Mouse (Mus musculus) liver, postnatal 0 days (tissue): ENCODE measurements around the gene Fermt2. TPM values are rescaled to one million over a fixed set of nuclear protein-coding genes. Genes with fewer than 3 reads are reported as not detected.

Source experiments
- ATAC-seq: fragments of 200-750 bp; cut with Nextera tagmentation; 2 replicates; pipeline ENCODE4 v1.8.0; 2017; ENCODE audit warnings: mild to moderate bottlenecking, moderate library complexity
- DNase-seq: peaks from one replicate; pipeline ENCODE4 v3.0.0-alpha.2; 2016
- H3K27ac ChIP-seq: fragments of 300-500 bp; sonication (generic); 2 replicates; pipeline ENCODE4 v1.5.1; 2014; ENCODE audit warnings: antibody characterized with exemption, moderate library complexity, mild to moderate bottlenecking, low read depth
- H3K27me3 ChIP-seq: fragments of 300-500 bp; sonication (generic); 2 replicates; pipeline ENCODE4 v1.6.1; 2014; ENCODE audit warnings: low read length, control low read depth, mixed read lengths; ENCODE audit not compliant: insufficient read depth
- H3K36me3 ChIP-seq: fragments of 300-500 bp; sonication (generic); replicated peaks from 2 replicates; pipeline ENCODE4 v1.6.1; 2014; ENCODE audit warnings: mild to moderate bottlenecking, control low read depth, low read length, moderate library complexity, mixed read lengths; ENCODE audit not compliant: insufficient read depth
- H3K4me1 ChIP-seq: fragments of 300-500 bp; sonication (generic); 2 replicates; pipeline ENCODE4 v1.6.1; 2014; ENCODE audit warnings: antibody characterized with exemption, mild to moderate bottlenecking, control low read depth; ENCODE audit not compliant: insufficient read depth
- H3K4me2 ChIP-seq: fragments of 300-500 bp; sonication (generic); 2 replicates; pipeline ENCODE4 v1.6.1; 2014; ENCODE audit warnings: low read depth, mild to moderate bottlenecking, low read length, moderate library complexity, mixed read lengths
- H3K4me3 ChIP-seq: fragments of 300-500 bp; sonication (generic); 2 replicates; pipeline ENCODE4 v1.5.1; 2014; ENCODE audit warnings: low read depth, low read length
- H3K9ac ChIP-seq: fragments of 300-500 bp; sonication (generic); replicated peaks from 2 replicates; pipeline ENCODE4 v1.6.1; 2014; ENCODE audit warnings: mild to moderate bottlenecking, moderate library complexity
- H3K9me3 ChIP-seq: fragments of 300-500 bp; sonication (generic); 2 replicates; pipeline ENCODE4 v1.6.1; 2016; ENCODE audit warnings: mild to moderate bottlenecking, control low read depth, low read length, mixed read lengths
- CTCF ChIP-seq: sonication (generic); IDR thresholded peaks from 2 replicates; pipeline ENCODE4 v1.5.1; 2016; ENCODE audit warnings: antibody characterized with exemption, low read depth
- EP300 ChIP-seq: IDR thresholded peaks from 2 replicates; pipeline ENCODE4 v1.6.1; 2016; ENCODE audit warnings: antibody characterized with exemption, low read depth, mild to moderate bottlenecking
- WGBS: fragments of 180-500 bp; shearing (Covaris S2); extraction: QIAGEN DNeasy Blood & Tissue Kit; methylation state at CpG from one replicate; pipeline ENCODE4 v1.1.7; 2014; ENCODE audit not compliant: insufficient replicate concordance; 5-methylcytosine and 5-hydroxymethylcytosine counted together
- polyA plus RNA-seq: library from polyadenylated mRNA; unstranded; fragments of >200 nt; fragmentation: Nextera tagmentation; extraction: Ambion mirVana; gene quantifications from 2 replicates; pipeline ENCODE4 v1.2.1, GENCODE M21; 2015

The Fermt2 gene
- polyA plus RNA-seq, 1 experiment from 2014 or later: 76.8 TPM

DNA sequence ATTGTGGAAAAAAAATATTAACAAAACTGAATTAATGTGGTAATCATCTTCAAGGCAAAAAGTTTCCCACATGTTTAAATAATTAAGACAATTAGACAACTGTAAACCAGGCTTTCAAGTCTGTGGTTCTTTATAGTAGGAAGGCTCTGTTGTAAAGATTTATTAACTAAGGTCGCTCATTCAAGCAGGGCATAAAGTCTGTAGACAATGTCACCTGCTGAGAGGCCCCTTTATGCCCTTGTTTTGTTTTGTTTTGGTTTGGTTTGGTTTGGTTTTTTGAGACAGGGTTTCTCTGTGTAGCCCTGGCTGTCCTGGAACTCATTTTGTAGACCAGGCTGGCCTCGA lies 91.0 kb downstream of the Fermt2 start:
- no peak overlapping the region for H3K9ac ChIP-seq
- H3K9me3 ChIP-seq: no peaks in the 10 kb centered on the region
- TF ChIP-seq EP300 (no peak), CTCF (no peak)
- ATAC-seq (no peak), DNase-seq (no peak)
- no peak overlapping the region for H3K4me2 ChIP-seq
- H3K4me1 ChIP-seq: no peaks in the 10 kb centered on the region
- H3K36me3 ChIP-seq: no peaks in the 10 kb centered on the region
- WGBS: 89% methylated on average over 2 of the region's 2 CpGs
- H3K27me3 ChIP-seq: no peaks in the 10 kb centered on the region
- H3K4me3 ChIP-seq: no peak overlapping the region
- H3K27ac ChIP-seq: no peak overlapping the region

DNA sequence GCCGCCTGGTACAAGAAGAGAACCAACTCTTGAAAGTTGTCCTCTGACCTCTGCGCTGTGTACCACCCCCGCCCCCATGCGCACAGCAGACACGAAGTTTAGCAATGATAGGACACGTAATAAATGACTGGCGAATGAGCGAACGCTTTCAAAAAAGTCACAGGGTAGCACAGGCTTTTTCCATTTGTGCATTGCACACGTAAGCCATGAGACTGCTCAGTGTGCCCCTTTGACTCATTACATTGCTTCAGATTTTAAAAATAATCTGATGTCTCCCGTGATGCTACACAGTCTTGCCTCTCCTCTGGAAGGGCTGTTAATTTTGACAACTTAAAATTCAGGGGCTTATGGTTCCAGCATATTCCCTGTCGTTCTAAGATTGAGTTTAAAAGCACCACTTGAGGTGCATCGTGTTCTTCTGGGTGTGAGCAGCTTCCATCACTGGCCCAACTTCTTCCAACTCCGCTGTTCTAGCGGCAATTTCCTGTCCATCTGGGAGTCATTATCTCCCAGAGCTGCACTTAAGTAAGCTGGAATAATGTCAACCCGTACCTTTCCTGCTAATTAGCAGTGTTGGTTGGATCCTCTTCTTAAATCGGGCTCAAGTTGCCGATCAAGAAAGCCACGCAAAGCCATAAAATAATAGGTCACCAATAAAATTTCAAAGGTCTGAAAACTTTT lies 91.5 kb downstream of the Fermt2 start:
- Histone ChIP-seq H3K27me3 (no peaks in the 10 kb centered on the region), H3K4me3 (no peak overlapping the region), H3K4me1 (no peaks in the 10 kb centered on the region), H3K9me3 (no peaks in the 10 kb centered on the region), H3K27ac (no peak overlapping the region), H3K9ac (no peak overlapping the region), H3K4me2 (no peak overlapping the region), H3K36me3 (no peaks in the 10 kb centered on the region)
- 66% methylated on average over 19 of the region's 19 CpGs for WGBS
- ATAC-seq: no peak
- DNase-seq: no peak
- no peak for TF ChIP-seq EP300
- no peak for TF ChIP-seq CTCF

DNA sequence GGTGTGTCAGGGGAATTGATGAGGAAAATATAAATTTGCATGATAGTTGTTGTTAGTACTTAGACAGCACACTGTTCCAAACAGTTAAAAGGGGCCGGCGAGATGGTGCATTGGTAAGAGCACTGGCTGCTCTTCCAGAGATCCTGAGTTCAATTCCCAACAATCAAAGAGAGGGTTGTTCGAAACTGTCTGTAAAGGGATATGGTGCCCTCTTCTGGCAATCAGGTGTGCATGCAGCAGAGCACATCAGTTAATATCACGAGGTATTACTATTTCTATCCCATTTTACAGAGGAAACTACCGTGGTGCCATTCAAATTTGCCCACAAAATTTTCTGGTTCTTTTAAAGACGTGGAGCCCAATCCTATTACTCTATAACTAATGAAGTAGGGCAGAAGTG lies 95.7 kb downstream of the Fermt2 start:
- no peaks in the 10 kb centered on the region for H3K36me3 ChIP-seq
- ATAC-seq (no peak), DNase-seq (no peak)
- TF ChIP-seq EP300 (no peak), CTCF (peak; percentile 60)
- H3K9ac ChIP-seq: no peak overlapping the region
- H3K27me3 ChIP-seq: no peaks in the 10 kb centered on the region
- H3K27ac ChIP-seq: no peak overlapping the region
- 64% methylated on average over 6 of the region's 6 CpGs for WGBS
- no peaks in the 10 kb centered on the region for H3K4me1 ChIP-seq
- H3K4me2 ChIP-seq: no peak overlapping the region
- H3K9me3 ChIP-seq: peaks cover 6% of the 10 kb centered on the region
- no peak overlapping the region for H3K4me3 ChIP-seq

DNA sequence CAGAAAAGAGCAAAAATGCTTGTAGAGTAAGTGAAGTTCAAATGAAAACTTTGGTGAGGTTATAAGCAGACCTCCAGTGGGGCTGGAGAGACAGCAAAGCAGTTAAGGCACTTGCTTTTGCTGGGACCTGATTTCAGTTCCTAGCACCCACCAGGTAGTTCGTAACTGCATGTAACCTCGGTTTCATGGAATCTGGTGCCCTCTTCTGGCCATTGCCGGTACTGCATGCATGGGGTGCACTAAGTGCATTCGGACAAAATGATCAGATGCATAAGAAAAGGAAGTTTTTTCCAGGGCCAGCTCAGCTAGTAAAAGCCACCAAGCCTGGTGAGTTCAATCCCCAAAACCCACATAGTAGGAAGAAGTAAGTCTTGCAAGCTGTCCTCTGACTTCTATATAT lies 97.9 kb downstream of the Fermt2 start:
- Histone ChIP-seq H3K9me3 (peaks cover 10% of the 10 kb centered on the region), H3K4me2 (no peak overlapping the region), H3K4me1 (no peaks in the 10 kb centered on the region), H3K27me3 (no peaks in the 10 kb centered on the region), H3K27ac (no peak overlapping the region), H3K4me3 (no peak overlapping the region), H3K36me3 (no peaks in the 10 kb centered on the region), H3K9ac (no peak overlapping the region)
- TF ChIP-seq EP300 (no peak), CTCF (peak; percentile 79)
- DNase-seq: no peak
- ATAC-seq: no peak
- 64% methylated on average over 4 of the region's 4 CpGs for WGBS

DNA sequence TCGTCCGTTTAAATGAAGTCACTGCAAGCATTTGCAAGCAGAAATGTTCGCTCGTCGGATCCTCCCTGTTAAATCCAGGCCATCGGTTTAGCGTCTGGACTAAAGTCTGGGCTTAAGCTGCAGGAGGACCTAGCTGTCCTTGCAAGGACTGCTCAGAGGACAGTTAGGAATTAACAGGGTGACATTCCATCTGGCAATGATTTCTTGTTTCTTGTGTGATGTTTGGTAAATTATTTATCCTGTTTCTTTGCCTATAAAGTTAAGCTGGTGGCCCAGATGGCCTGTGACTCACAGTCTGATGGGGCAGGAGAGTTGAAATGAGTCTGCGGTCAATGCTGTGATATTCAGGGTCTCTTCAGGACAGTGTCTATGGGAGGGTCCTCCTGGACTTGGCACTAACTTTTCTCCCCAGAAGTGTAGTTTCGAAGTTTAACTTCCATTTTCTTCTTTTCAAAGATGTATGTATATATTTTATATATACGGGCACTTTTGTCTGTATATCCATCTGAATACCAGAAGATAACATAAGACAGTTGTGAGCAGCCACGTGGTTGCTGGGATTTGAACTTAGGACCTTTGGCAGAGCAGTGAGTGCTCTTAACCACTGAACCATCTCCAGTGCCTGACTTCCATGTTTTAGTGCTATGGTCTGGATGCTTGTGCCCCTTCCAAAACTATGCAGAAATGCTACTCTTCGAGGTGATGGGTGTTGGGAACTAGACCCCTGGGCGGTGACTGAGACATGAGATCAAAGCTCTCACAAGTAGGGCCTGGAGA lies 99.7 kb downstream of the Fermt2 start:
- DNase-seq: no peak
- Histone ChIP-seq H3K4me3 (no peak overlapping the region), H3K9me3 (peaks cover 16% of the 10 kb centered on the region), H3K36me3 (no peaks in the 10 kb centered on the region), H3K4me1 (no peaks in the 10 kb centered on the region), H3K4me2 (no peak overlapping the region), H3K9ac (no peak overlapping the region), H3K27ac (no peak overlapping the region), H3K27me3 (no peaks in the 10 kb centered on the region)
- no peak for ATAC-seq
- TF ChIP-seq EP300 (no peak), CTCF (no peak)
- 80% methylated on average over 13 of the region's 13 CpGs for WGBS

DNA sequence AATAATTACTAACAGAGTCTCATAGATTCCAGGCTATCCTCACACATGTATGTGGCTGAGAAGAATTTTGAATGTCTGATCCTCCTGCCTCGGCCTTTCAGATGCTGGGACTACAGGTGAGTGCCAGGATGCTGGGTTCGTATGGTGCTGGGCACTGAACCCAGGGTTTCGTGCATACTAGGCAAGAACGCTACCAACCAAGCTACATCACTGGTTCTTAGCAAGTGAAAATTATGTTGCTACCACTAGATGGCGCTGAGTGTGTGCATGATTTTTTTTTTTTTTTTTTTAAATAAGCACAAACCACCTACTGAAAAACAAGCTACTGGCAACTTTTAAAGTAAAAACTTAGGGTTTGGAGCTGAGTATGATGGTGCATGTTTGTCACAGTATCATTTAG lies 106.7 kb downstream of the Fermt2 start:
- no peak for ATAC-seq
- DNase-seq: no peak
- Histone ChIP-seq H3K27ac (no peak overlapping the region), H3K36me3 (no peaks in the 10 kb centered on the region), H3K4me2 (no peak overlapping the region), H3K27me3 (no peaks in the 10 kb centered on the region), H3K9ac (no peak overlapping the region), H3K4me3 (no peak overlapping the region), H3K4me1 (no peaks in the 10 kb centered on the region; the same call in 1 of the 2 replicates), H3K9me3 (peaks cover 9% of the 10 kb centered on the region; the same call in 1 of the 2 replicates)
- peak; percentile 76 for TF ChIP-seq CTCF
- no peak for TF ChIP-seq EP300
- 7% methylated on average over 5 of the region's 5 CpGs for WGBS
